Mouse (Mus musculus) cerebellum, postnatal 36 days (tissue): ENCODE data around the gene Gsto2.

Source experiments
- DNase-seq, 2 experiments: peaks; one replicate each; pipeline ENCODE4 v3.0.0; 2021 to 2022; ENCODE audit warnings: mixed read lengths in 2 of 2

Gsto2 gene

DNA sequence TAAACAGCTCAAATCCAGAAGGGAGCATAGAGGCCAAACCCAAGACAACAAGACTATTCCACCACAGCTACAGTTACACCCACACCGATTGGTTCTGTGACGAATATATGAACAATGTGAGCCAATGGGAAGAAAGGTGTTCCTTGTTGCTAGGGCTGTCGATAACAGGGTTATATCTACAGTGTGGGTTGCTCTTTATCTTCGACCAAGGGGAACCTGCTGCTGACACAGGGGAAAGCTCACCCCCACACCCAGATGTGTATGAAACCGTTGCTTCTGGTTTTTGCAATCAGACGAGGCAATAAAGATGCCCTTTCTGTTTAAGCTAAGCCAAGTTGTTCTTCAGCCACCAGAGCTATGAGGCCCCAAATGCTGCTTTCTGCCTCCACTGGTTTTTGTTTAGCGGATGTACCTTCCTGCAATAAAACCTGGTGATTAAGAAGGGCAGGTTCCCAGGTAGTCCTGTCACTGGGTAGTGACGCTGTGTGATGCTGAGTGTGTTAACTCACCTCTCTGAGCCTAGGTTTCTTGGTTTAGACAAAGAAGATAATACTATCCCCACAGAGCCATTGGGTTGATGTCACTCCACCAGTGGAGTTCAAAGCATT lies 33.2 kb downstream of the Gsto2 start:
- DNase-seq: no peak

DNA sequence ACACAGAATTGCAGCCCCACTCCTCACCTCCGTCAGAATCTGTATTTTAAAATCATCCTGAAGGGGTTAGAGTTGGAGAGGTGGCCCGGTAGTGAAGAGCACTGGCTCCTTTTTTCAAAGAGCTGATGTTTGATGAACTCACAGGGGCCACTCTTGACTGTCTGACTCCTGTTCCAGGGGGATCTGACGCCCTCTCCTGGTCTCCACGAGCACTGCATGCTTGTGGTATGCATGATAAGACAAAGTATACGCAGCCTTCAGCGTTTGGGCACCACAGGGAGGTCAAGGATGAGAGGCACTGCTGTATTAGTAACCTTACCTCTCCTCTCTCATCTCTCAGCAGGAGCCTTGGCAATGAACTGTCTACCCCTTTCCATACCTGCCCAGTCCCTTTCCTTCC lies 34.7 kb downstream of the Gsto2 start:
- DNase-seq: no peak

DNA sequence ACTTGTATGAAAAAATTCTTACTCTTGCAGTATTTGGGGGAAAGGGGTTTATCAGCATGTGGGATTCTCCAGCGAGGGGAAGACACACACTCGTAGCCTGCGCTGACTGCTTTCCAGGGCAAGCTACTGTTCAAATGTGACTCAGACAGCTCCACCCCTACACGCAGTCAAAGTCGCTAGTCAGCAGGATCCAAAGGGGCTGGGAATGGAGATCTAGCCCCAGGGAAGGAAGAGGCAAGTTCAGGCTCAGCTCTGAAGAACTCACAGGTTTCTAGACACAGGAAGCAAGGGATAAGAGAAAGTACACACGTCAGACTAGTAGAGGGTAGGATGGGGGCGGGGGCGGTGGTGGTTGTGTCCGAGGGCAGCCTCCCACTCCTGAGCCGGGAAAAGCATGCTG lies 35.2 kb downstream of the Gsto2 start:
- DNase-seq: no peak

DNA sequence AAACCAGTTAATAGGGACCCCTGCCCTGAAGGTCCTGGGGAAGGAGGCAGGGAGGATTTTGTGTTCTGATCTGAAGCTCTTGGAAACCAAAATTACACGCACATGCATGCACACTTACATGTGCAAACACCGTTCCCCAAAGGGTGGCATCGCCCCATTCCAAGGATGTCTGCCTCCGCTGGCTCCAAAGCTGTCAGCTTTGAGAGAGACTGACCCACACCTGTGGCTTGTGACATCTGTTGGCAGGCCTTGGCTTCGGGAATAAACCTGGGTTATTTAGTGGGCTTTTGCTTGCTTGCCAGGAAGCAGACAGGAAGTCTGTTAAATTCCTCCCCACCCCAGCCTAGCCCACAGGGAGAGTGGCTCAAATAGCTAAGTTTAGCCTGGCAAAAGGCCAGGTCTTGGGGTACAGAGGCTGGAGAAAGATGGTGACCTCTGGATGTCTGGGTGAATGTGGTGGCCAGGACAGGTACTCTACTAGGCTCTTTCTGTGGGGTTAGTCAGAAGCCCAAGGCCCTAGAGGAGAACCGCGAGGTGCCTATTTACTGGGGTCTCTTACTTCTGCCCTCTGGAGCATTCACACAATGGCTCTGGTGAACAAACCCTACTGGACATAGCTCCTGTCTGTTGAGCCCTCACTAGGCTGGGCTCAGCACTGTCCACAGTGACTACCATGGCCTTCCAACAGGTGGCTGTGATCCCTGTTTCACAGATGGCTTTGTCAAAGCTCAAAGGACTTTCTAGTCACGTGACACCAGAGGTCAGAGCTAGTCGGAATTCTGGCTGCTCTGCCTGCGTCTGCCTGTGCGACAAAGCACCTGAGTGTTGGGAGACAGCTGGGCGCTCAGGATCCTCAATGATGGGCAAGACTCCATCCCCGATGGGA lies 37.2 kb downstream of the Gsto2 start:
- DNase-seq: no peak

DNA sequence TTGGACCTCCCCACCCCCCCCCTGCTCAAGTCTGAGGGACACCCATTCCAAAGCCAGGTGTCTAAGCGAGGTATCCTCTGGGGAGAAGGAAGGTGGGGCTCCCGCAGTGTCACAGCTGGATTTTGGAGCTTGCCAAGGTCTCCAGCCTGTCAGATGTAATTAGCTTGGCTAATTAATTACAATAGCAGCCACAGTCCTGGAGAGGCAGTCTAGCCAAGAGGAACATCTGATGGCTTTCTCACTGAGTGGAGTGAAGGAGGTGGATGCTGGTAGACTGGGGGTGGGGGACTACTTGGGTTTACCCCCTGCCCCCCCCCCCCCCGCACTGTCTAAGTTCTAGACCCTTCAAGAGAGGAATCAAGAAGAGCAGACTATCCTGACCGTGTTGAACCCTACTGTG lies 38.3 kb downstream of the Gsto2 start:
- no peak for DNase-seq

DNA sequence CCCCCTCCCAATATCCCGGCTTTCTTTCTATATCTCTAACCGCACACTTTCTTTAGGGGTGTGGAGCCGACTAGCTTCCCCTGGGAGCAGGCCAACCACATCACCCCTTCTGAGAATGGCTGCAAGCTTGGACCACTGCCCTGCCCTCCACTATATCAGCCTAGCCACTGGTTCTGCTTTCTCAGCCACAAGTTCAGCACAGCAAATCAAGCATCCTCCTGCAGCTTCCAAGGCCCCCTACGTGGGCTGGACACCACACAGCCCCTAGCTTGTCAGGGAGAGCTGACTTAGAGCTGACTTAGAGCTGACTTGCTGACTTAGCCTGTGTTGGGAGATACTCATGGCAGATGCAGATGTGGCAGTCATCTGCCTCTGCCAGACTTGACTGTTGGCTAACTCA lies 39.7 kb downstream of the Gsto2 start:
- DNase-seq: no peak

DNA sequence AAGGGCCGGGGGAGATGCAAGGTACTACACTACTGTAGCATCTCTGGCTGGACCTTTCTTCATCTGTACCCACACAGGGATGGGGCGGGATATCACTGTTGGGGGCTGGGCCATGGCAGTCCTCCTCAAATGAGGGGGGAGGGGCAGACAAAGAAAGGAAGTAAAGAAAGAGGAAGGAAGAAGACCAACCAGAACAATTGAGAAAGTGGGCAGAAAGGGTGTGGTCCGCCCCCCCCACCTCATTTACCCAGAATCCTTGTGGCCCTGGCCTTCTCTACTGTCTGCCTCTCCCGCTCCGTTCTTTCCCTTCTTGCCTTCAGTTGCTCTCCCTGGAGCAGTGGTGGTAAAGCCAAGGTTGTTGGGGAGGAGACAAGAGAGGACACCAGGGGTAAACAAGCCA lies 40.3 kb downstream of the Gsto2 start:
- DNase-seq: no peak

DNA sequence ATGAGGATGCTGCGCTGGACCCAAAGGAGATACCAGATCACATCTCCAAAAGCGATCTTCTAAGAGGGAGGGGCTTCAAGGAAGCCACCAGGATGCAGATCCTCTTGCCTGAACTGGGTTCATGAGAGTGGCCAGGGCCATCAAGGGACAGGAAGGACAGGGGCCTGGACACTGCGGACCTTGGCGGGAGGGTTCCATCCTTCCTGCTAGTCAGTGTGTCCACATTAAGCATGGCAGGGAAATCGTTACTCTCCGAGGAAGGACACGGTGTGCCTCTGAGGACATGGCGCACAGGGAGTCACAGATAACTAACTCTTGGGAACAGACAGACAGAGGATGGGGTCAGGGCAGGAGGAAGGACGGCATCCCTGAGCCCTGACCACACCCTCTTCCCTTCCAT lies 42.3 kb downstream of the Gsto2 start:
- DNase-seq: no peak

DNA sequence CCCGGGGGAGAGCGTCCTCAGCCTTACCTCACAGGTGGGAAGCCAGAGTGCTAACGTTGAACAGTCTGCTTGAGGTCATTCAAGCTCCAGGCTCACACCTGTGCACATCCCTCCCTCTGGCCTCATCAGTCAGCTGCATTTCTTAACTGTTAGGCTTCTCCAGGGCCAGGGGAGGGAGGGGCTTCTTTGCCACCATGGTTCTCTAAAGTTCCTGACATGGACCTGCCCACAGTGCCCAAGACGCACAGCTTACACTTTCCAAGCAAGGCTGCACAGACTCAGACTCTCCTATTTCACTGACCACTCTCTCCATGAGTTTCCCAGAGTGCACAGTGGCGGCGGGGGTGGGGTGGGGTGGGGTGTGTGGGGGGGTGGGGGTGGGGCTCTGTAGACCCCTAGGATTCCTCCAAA lies 43.6 kb downstream of the Gsto2 start:
- no peak for DNase-seq

DNA sequence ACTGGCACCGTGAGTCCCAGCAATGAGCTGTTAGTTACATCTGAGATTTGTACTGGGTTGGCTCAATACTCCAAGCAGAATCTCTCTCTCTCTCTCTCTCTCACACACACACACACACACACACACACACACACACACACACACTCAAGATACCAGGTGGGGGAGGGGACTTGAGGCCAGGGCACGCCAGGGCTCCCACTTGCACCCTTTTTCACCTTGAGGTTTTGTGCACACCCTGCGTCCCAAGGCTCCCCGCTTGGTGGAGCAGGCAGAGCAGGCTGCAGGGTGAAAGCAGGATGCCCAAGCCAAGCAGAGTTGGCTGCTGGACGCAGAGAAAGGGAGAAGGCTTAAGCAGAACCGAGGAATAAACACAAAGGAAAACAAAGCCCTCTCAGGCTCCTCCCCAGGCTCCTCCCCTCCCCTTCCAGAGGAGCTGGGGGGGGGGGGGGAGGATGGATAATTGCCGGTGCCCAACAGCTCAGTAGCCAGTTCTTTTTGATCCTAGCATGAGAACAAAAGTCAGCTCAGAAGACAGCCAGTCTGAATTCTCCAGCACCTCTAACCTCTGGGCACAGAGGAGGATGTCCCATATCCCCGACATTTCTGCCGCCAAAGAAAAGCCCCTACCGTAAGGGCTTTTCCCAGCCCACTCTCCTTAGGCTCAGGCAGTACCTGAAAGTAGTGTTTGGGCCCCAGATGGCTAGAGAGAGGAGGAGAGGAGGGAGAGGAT lies 44.2 kb downstream of the Gsto2 start:
- DNase-seq: no peak

DNA sequence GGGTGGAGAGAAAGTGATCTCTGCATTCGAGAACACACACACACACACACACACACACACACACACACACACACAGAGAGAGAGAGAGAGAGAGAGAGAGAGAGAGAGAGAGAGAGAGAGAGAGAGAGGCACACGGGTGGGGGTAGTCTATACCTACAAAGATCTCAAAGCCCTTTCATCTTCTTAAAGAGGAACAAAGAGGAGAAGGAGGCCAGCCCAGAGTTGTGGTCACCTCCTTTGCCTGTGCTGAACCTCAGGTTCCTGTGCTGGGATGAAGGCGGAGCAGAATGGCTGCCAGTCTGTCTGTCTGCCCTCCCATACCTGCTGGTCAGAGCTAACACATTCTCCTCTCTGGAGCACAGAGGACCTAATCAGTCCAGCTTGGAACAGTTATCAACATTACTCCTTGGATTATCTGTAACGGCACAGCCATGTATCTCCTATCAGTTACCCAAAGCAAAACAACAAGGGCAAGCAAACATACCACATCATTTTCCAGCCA lies 44.8 kb downstream of the Gsto2 start:
- DNase-seq: no peak

DNA sequence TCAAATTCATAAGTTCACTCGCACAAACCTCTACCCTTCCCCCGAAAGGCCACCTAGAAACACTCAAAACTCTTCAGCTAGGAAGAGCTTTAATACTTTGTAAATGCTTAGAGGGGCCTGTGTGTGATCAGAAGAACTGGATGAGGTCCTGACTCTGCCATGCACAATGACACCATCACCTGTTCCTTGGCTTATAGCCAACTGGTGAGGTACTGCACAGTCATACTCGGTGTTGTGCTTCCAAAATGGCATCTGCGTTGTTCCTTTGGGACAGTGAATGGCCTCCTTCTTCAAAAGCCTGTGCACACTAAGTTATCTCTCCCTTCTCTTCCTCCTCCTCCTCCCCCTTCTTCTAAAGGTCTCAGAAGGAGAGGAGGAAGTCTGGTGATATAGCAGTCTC lies 45.4 kb downstream of the Gsto2 start:
- no peak for DNase-seq

DNA sequence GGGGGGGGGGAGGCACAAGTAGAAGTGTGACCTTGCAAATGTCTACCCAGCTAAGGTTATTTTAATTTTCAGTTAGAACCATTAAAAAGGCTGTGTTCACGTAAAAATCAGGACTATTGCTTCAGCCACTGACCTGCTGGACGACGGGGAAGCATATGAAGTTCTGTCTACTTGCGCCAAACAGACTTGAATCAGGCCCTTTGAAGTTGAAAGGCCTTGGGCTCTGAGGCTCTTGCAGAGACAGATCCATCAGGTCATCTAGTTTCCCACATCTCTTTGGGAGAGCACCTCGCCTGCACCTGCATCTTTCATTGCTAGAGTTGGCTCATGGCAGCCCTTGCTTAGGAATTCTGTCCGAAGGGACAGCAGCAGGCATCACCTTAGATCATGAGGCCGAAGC lies 48.0 kb downstream of the Gsto2 start:
- no peak for DNase-seq

DNA sequence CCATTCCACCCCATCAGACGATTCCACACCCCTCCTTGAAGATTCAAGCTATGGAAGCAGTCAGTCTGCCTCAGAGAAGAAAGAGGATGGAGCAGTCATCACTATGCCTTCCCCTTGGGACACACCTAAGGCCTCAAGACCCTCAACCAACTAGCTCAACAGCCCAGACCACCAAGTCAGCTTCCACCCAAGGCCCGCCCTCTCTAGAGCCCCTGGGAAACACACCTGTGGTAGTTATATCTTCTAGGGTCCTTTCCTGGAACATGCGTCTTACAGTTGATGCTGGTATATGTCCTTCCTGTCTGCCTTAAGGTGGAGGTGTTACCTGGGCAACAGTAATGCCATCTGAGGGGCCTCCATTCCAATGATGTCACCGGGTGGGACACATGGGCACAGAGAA lies 48.9 kb downstream of the Gsto2 start:
- DNase-seq: no peak

DNA sequence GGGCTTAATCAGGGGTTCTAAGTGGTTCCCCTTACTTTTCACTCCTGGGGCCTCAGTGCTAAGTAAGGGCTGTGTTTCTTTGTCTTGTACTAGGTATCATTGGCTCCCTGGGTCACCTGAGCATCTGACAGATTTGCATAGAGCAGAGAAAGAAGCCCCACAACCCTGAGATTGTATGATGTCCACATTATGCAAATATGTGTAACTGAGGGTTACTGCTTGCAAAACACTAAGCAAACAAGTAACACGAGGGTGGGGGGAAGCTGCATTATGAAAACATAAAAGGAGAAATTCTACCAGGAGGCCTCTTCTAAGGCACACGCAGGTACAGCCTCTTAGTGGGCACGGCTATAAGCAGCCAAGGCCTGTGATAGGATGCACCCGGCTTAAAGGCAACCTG lies 49.9 kb downstream of the Gsto2 start:
- no peak for DNase-seq

DNA sequence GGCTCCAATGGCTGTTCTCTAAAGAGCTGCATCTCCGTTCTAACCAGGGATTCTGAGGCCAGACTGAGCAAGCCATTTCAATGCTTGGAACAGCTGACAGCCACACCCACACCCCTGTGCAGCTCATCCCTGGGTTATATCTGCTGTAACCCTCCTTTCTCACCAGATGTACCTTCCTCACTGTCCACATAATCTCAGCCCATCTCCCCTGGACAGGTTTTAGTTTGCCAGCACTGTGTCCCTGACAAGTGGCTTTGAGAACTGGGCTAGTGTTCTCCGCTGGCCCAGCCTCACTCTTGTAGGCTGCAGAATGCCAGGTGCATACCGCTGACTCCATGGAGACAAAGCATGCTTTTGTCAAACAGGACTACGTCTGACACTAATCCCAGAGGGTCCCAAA lies 52.1 kb downstream of the Gsto2 start:
- no peak for DNase-seq

DNA sequence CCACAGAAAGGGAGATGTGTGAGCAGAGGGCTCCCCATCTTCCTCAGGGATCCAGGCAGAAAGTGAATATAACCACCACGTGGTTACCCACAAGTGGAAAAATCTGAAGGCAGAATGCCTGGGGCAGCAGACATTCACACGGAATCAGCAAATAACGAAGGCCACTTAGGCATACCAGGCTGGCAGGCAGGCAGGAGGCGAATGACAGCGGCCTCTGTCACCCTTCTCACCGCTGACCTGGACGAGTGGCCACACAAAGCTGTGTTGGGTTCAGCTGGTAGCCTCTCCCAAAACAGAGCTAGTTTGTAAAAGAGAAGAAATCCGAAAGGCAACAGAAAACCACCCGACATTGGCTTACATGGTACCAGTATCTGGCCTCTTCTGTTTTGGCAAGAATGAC lies 52.7 kb downstream of the Gsto2 start:
- DNase-seq: no peak

DNA sequence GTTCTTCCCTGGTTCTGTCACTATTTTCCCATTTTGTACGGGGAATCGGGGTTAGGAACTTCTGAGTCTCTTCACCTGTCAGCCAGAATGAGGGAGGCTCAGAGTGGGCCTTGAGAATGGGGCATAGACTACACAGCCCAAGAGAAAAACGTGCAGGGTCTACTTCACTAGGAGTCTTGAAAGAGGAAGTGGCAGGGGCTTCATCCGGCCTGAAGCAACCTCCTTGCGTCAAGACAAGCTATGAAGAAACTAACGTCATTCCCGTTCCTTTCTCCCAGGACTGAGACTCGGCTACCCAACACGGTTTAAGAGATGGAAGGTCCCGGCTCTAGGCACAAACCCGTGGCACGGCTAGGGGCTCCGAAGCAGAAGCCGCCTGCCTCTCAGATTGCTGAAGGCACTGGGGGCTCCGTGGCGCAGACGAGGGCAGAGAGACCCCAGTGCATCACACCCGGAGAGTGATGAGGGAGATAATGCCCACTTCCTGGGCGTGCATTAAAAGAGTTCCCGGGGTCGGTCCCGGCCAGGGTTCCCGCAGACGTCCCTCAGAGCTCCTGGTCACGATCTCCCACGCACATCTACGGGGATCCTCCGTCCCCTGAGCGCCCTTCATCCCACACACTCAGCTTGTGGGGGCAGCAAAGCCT lies 53.2 kb downstream of the Gsto2 start:
- DNase-seq: peak in 1 of 2 experiments; percentile 3

DNA sequence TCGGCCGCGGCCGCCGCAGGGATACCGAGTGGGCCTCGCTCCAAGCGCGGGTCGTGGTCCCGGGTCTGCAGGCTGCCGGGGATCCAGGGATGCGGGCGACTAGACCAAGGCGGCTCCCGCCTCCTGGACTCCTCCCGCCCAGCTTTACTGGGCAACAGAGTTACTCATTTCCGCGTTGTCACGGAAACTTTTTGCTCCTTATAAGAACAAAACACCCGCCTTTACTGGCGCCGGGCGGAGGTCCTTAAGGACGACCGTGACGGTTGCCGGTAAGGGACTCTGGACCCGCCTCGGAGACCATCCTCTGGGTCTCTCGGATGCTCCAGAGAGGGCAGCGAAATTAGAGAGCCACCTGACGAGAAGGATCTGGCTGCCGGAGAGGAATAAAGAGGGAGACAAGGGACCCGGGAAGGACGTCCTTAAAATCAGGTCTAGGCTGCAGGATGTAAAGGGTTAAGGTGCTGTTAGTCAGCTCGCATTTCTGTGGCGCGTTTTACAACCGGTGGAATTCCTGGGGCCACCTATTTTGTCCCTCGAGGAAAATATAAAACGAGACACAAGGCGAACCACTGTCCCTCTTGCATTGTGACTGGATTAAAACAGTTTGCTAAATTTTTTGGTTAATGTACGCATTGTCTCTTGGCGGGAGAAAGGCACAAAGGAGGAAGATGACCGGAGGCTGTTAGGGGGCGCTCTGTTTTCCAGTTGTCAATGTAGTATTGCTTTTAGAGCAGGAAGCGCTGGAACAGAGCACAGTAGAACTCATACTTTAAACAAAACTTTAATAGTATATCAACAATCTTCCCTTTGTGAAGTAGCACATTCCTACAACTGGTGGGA lies 54.0 kb downstream of the Gsto2 start, which contains the start of the genes Cfap43 and Itprip:
TSS of gene Cfap43 (minus strand) at position 162 of the 840 bp plus-strand sequence.
TSS of gene Itprip (minus strand) at position 174 of the 840 bp plus-strand sequence.
- peak; percentile 13 to 14 for DNase-seq

DNA sequence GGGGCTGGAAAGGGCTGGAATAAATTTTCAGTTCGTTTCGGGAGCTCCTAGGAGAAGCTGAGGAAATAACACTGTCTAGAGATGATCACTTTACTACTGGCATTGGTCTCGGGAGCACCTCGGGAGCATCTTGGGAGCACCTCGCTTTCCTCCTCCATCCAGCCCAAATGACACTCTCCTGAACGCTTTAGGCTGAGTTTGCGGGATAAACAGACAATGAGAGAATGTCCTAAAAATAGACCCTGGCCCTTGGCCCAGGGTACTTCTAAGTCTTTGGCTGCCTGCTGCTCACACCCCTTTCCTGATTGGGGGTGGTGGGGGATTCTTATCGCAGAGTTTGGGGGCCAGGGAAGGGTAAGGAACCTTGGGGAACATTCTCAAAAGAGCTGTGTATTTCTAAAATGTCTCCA lies 54.6 kb downstream of the Gsto2 start:
- DNase-seq: no peak

DNA sequence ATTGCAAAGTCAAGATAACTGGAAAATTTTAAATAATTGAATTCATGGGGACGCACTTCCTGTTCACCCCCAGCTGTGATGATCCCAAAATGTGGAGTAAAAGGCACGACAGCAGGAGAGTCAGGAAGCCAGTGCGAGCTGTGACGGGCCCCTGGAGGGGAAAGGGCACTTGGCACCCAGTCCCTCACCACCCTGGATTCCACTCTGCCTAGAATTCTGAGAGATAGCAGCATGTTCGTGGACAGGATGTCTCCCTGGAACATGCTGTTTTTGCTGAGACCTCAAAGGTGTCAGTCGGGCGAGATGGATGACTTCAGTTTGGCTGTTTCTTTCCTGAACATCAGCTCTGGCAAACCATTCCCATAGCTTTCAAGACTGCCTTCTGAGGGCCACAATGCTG lies 60.5 kb downstream of the Gsto2 start:
- DNase-seq: no peak

DNA sequence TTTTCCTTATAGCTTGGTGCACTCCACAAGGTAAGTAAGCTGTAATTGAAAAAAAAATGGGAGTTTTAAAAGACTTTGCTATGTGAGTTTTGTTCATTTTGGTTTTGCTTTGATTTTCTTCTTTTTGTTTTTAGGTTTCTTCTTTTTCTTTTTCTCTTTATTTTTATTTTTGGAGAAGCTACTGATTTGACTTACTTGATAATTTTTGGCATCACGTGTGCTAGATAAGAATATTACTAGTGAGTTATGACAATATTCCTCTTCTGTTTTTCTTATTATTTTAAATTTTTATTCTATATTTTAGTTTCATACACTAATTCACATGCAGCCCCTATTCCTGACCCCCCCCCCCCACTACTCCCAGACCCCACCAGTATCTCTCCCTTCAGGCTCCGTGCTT lies 61.7 kb downstream of the Gsto2 start:
- no peak for DNase-seq
